Mouse (Mus musculus) kidney, adult 2 months (tissue): Measurements from ENCODE around the gene Scgb1c1. TPM values are rescaled to one million over a fixed set of nuclear protein-coding genes. Genes with fewer than 3 reads are reported as not detected.

Experiments
- DNase-seq: peaks from one replicate; pipeline ENCODE4 v3.0.0; 2021
- H3K27ac ChIP-seq: fragments of 200-500 bp; 2 replicates; pipeline ENCODE4 v1.5.1; 2012; ENCODE audit warnings: low read depth, low read length, control low read depth, inconsistent platforms; ENCODE audit not compliant: insufficient read depth
- H3K27me3 ChIP-seq: fragments of 200-500 bp; replicated peaks from 2 replicates; pipeline ENCODE4 v1.6.1; 2012; ENCODE audit warnings: mild to moderate bottlenecking, moderate library complexity, low read length, inconsistent platforms; ENCODE audit not compliant: control insufficient read depth, insufficient read depth
- H3K36me3 ChIP-seq: fragments of 200-500 bp; 2 replicates; pipeline ENCODE4 v1.6.1; 2012; ENCODE audit warnings: mild to moderate bottlenecking, moderate library complexity, low read length, inconsistent platforms; ENCODE audit not compliant: control insufficient read depth, insufficient read depth
- H3K4me1 ChIP-seq: fragments of 200-500 bp; 2 replicates; pipeline ENCODE4 v1.6.1; 2011; ENCODE audit warnings: low read length; ENCODE audit not compliant: control insufficient read depth, insufficient read depth
- H3K4me3 ChIP-seq: fragments of 200-500 bp; 2 replicates; pipeline ENCODE4 v1.5.1; 2011; ENCODE audit warnings: mild to moderate bottlenecking, low read depth, low read length, control low read depth; ENCODE audit not compliant: insufficient read depth
- CTCF ChIP-seq: fragments of 200-500 bp; conservative IDR thresholded peaks from 2 replicates; pipeline ENCODE4 v1.5.1; 2011; ENCODE audit warnings: low read depth, mild to moderate bottlenecking, control low read depth, low read length, moderate library complexity, mixed read lengths; ENCODE audit not compliant: insufficient read depth, insufficient read length
- POLR2A ChIP-seq: fragments of 200-500 bp; IDR thresholded peaks from one replicate; pipeline ENCODE4 v1.6.1; 2011; ENCODE audit warnings: low read depth, low read length, control low read depth
- WGBS: fragments of 180-500 bp; shearing (Covaris S2); methylation state at CpG from one replicate; pipeline ENCODE4 v1.1.7; 2018; 5-methylcytosine and 5-hydroxymethylcytosine counted together
- polyA plus RNA-seq: library from polyadenylated mRNA; depleted of rRNA; stranded (reverse); fragments of >200 nt; gene quantifications from 2 replicates; pipeline ENCODE4 v1.2.3, GENCODE M21; 2012

The Scgb1c1 gene
- polyA plus RNA-seq, 1 experiment, result 20.8 TPM

- DNase-seq, result no peak
- Histone ChIP-seq H3K27me3 (no peaks in the 10 kb centered on the region), H3K4me3 (no peak overlapping the region), H3K4me1 (no peaks in the 10 kb centered on the region), H3K27ac (no peak overlapping the region), H3K36me3 (no peaks in the 10 kb centered on the region)
- WGBS, result 77% methylated on average over 7 of the region's 7 CpGs
- TF ChIP-seq POLR2A, result no peak
- no peak for TF ChIP-seq CTCF
Measured at GRCm38 (mm10) chr7:140843806-140844205, 1.5 kb upstream of the Scgb1c1 start.

- WGBS, result 53% methylated on average over 4 of the region's 4 CpGs
- DNase-seq, result no peak
- TF ChIP-seq CTCF (0 out of 2 replicates have a peak, but pooled peaks have one; percentile 10), POLR2A (no peak)
- H3K4me1 ChIP-seq, result no peaks in the 10 kb centered on the region
- H3K27ac ChIP-seq, result no peak overlapping the region
- H3K36me3 ChIP-seq, result no peaks in the 10 kb centered on the region
- no peak overlapping the region for H3K4me3 ChIP-seq
- no peaks in the 10 kb centered on the region for H3K27me3 ChIP-seq
Measured at GRCm38 (mm10) chr7:140845683-140846082, 336 bp downstream of the Scgb1c1 start.

GRCm38 (mm10) chr7:140846676-140847075, 1.3 kb downstream of the Scgb1c1 start:
- no peaks in the 10 kb centered on the region for H3K4me1 ChIP-seq
- H3K4me3 ChIP-seq, result no peak overlapping the region
- no peak for DNase-seq
- 84% methylated on average over 10 of the region's 10 CpGs for WGBS
- no peaks in the 10 kb centered on the region for H3K36me3 ChIP-seq
- H3K27me3 ChIP-seq, result no peaks in the 10 kb centered on the region
- TF ChIP-seq POLR2A (no peak), CTCF (no peak)
- H3K27ac ChIP-seq, result no peak overlapping the region

DNA sequence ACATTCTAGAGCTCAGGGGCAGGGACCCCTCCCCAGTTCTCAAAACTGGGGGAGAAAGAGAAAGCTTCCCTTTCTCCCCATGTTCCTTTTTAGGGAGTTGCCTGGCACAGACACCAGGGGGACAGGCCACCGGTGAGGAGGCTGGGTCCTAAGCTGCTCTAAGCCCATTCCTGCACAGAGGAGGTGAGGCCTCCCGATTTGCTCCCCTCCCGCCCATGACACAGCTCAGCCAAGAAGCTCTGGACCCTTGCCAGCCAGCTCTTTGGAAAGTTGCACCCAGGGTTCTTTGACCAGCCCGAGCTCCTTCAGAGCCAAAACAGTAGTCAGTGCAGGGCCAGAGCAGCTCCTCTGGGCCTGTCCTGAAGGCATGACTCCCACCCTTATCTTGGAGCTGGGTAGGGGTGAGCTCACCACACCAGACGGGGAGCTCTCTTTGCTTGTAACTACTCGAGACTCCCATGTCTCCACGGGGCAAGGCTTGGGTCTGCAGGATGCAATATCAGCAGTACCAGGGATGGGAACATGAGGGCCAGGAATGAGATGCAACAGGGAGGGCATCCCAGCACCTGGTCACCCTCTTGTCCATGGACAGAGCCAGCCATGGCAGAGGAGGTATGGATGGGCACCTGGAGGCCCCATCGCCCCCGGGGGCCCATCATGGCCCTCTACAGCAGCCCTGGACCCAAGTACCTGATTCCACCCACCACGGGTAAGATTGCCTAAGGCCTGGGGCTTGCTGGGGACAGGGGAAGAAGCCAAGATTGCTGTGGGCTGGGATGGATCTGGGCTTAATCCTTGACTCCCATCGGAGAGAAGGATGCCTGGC, 2.6 kb downstream of the Scgb1c1 start, which contains the start of gene Odf3:
TSS of gene Odf3 (plus strand) at position 51 of the 826 bp plus-strand sequence.
- Histone ChIP-seq H3K4me1 (no peaks in the 10 kb centered on the region), H3K27me3 (no peaks in the 10 kb centered on the region), H3K27ac (no peak within 1 kb of the TSS), H3K4me3 (no peak within 1 kb of the TSS), H3K36me3 (no peaks in the 10 kb centered on the region)
- DNase-seq, result peak; percentile 78
- no peak for TF ChIP-seq POLR2A
- TF ChIP-seq CTCF, result no peak
- 56% methylated on average over 11 of the region's 11 CpGs for WGBS

- no peaks in the 10 kb centered on the region for H3K27me3 ChIP-seq
Measured at GRCm38 (mm10) chr7:140848591-140848990, 3.2 kb downstream of the Scgb1c1 start.

GRCm38 (mm10) chr7:140851916-140852315, 6.6 kb downstream of the Scgb1c1 start:
- H3K4me3 ChIP-seq, result no peak overlapping the region
- no peak for DNase-seq
- TF ChIP-seq POLR2A (no peak), CTCF (no peak)
- WGBS, result 90% methylated on average over 4 of the region's 4 CpGs
- no peaks in the 10 kb centered on the region for H3K27me3 ChIP-seq
- peaks cover 5% of the 10 kb centered on the region; the same call in 1 of the 2 replicates for H3K4me1 ChIP-seq
- H3K36me3 ChIP-seq, result no peaks in the 10 kb centered on the region
- H3K27ac ChIP-seq, result no peak overlapping the region

More at GRCm38 (mm10) chr7:140848591-140848990, 3.2 kb downstream of the Scgb1c1 start:
- H3K27ac ChIP-seq, result no peak overlapping the region
- no peak overlapping the region for H3K4me3 ChIP-seq
- no peaks in the 10 kb centered on the region; the same call in 1 of the 2 replicates for H3K4me1 ChIP-seq
- no peaks in the 10 kb centered on the region for H3K36me3 ChIP-seq
- DNase-seq, result no peak
- no peak for TF ChIP-seq CTCF
- no peak for TF ChIP-seq POLR2A
- WGBS, result 93% methylated on average over 10 of the region's 10 CpGs

GRCm38 (mm10) chr7:140853386-140853785, 8.0 kb downstream of the Scgb1c1 start:
- H3K4me3 ChIP-seq, result no peak overlapping the region
- H3K27me3 ChIP-seq, result no peaks in the 10 kb centered on the region
- H3K36me3 ChIP-seq, result no peaks in the 10 kb centered on the region
- peak; percentile 80 for DNase-seq
- WGBS, result 50% methylated on average over 9 of the region's 9 CpGs
- peaks cover 11% of the 10 kb centered on the region; the same call in 1 of the 2 replicates for H3K4me1 ChIP-seq
- H3K27ac ChIP-seq, result peak overlapping the region; percentile 5; the same call in 1 of the 2 replicates
- TF ChIP-seq POLR2A (no peak), CTCF (no peak)
